Mouse (Mus musculus) thymus, adult 2 months (tissue): ENCODE results near the gene Glis2.

ENCODE experiments used
- CTCF ChIP-seq: fragments of 200-500 bp; IDR thresholded peaks from 2 replicates; pipeline ENCODE4 v1.5.1; 2012; ENCODE audit warnings: mild to moderate bottlenecking, control low read depth, low read length, moderate library complexity, borderline replicate concordance; ENCODE audit not compliant: control insufficient read depth, poor library complexity, insufficient read depth; ENCODE audit errors: extremely low read depth
- POLR2A ChIP-seq: fragments of 200-500 bp; IDR thresholded peaks from 2 replicates; pipeline ENCODE4 v1.6.1; 2012; ENCODE audit warnings: mild to moderate bottlenecking, low read length, control low read depth, moderate library complexity; ENCODE audit not compliant: control insufficient read depth, poor library complexity, insufficient read depth; ENCODE audit errors: extremely low read depth

DNA sequence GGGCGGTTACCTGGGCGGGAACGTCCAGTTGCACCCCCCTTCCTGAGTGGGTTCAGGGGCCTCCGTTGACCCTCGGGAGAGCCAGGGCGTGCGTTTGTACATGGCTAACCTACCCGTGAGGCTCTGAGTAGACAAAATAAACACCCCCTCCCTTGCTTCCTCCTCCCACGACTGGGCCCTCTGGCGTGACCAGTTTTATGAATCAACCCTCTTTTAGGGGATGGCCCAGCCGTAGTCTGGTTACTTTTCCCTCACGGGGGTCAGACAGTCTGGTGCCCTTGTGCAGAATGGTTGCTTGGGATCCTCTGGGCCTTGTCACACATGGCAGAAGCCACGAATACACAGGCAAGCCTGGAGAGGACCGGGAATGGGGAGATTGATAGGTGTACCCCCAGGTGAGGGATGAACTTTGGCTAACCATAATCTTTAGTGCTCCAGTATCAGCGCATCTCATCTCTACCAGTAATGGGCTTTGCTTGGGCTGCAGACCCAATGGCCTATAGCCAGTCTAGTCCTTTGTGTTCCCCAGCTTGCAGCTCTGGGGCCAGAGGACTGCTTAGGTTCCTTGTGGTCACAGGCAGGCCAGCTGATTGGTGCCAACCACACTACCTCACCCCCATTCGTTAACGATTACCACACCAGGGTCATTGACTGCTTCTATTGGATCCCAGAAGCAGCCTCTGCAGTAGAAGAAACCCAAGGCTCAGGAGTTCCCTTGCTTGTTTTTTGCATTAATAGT lies 45.9 kb downstream of the Glis2 start:
- TF ChIP-seq CTCF (no peak), POLR2A (no peak)
